8 mouse cellular contexts compared by ENCODE assay signal in the genomic region with DNA sequence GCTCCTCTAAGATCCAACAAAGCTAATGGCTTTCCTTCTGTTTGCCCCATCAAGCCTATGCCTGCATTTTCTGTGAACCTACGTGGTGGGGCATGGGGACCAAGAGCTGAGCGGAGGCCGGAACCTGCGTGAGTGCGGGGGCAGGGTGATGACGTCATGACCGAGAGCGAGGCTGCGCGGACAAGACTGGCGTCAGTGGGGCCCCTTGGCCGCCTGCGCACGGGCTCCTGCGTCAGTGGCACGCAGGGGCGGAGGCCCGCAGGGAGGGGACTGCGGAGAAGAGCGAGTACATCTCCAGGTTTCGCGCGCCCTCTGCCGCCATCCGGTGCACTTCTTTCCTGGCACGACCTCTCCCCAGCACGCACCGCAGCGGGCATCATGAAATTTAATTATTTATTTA. TPM values are rescaled to one million over a fixed set of nuclear protein-coding genes. Genes with fewer than 3 reads are reported as not detected.
DNase-seq lines count a peak whose midpoint lies in the region; ATAC-seq lines count a peak whose summit lies in the region.

No protein-coding gene starts in this region.

- peaks cover 38% of the 10 kb centered on the region for H3K4me1 ChIP-seq in intestine, embryonic 14.5 days (replicated peaks; ENCODE audit: control insufficient read depth, insufficient read depth, low read length)

- ATAC-seq in intestine, embryonic 14.5 days (replicated peaks; ENCODE audit: low FRiP score, low TSS enrichment, low read depth), result peak; percentile 57
- peak; percentile 70 for ATAC-seq in megakaryocyte-erythroid progenitor cell, adult 5-6 weeks (replicated peaks; ENCODE audit: low FRiP score, low TSS enrichment, poor library complexity, severe bottlenecking)

- intact Hi-C loops in gastrocnemius, postnatal 14 days (cut with DNase I; ENCODE audit: low total_unique reads), result no loop called here
- intact Hi-C loops in left cerebral cortex, postnatal 14 days (cut with DNase I), result no loop called here

- H3K4me2 ChIP-seq in intestine, embryonic 14.5 days (ENCODE audit: low read length), result peak overlapping the region; percentile 98

- under 1% methylated on average over 29 of the region's 29 CpGs for WGBS in intestine, embryonic 14.5 days

- H3K27me3 ChIP-seq in intestine, embryonic 14.5 days (replicated peaks; ENCODE audit: control insufficient read depth, insufficient read depth, low read length), result peaks cover 17% of the 10 kb centered on the region

- peak; percentile 94 to 95 for DNase-seq in adrenal gland, adult 18-20 months (ENCODE audit: low spot score in 2 of 2)
- DNase-seq in embryo, embryonic 10.5 days (ENCODE audit: low spot score), result peak; percentile 94
- peak; percentile 92 for DNase-seq in gastrocnemius, postnatal 14 days
- peak; percentile 95 for DNase-seq in intestine, embryonic 14.5 days (ENCODE audit: low spot score)
- peak; percentile 97 to 98 for DNase-seq in left cerebral cortex, postnatal 14 days (ENCODE audit: low spot score in 2 of 2)
- peak; percentile 97 for DNase-seq in right cerebral cortex, postnatal 14 days
- peak; percentile 90 for DNase-seq in urinary bladder, postnatal 25 days (ENCODE audit: low spot score)

- peak overlapping the region; percentile 76 for H3K27ac ChIP-seq in intestine, embryonic 14.5 days (ENCODE audit: low read depth)

- peaks cover 28% of the 10 kb centered on the region for H3K36me3 ChIP-seq in intestine, embryonic 14.5 days (ENCODE audit: control insufficient read depth, insufficient read depth, low read length)

- peak overlapping the region; percentile 76 for H3K4me3 ChIP-seq in intestine, embryonic 14.5 days (ENCODE audit: low read depth, low read length)

- H3K9me3 ChIP-seq in intestine, embryonic 14.5 days (ENCODE audit: control insufficient read depth, low read length), result no peaks in the 10 kb centered on the region

- peak overlapping the region; percentile 34 for H3K9ac ChIP-seq in intestine, embryonic 14.5 days (ENCODE audit: low read length)

RNA-seq across cellular contexts. Expression of gene Cbarp, which starts 0.6 kb away (rescaled TPM):
- total RNA-seq in adrenal gland, adult 18-20 months (2021), result 100 to 1,000 TPM; 129 to 266 TPM
- 1 to 10 TPM; 1.6 TPM for total RNA-seq in gastrocnemius, postnatal 14 days (2021)
- 7.1 and 8.5 TPM in 2 replicates for polyA plus RNA-seq in intestine, embryonic 14.5 days (2014; fragmentation: Nextera tagmentation; extraction: Ambion mirVana)
- total RNA-seq in left cerebral cortex, postnatal 14 days (2021), result 100 to 1,000 TPM; 437 to 473 TPM
- 5.2 and 10.5 TPM in 2 replicates for total RNA-seq in megakaryocyte-erythroid progenitor cell, adult 5-6 weeks (2014; fragmentation: Nextera tagmentation)
- total RNA-seq in megakaryocyte-erythroid progenitor cell, adult 5-6 weeks (2017), result 3.7 TPM in 1 of 2 replicates, not detected in the other

RNA-seq across cellular contexts. Expression of gene Atp5d, which starts 2.8 kb away (rescaled TPM):
- total RNA-seq in adrenal gland, adult 18-20 months (2021), result 1,000 to 10,000 TPM in 1 of 2 experiments, 100 to 1,000 TPM in 1; 593 to 1,133 TPM
- 100 to 1,000 TPM; 657 to 736 TPM for total RNA-seq in gastrocnemius, postnatal 14 days (2021)
- polyA plus RNA-seq in intestine, embryonic 14.5 days (2014; fragmentation: Nextera tagmentation; extraction: Ambion mirVana), result 590 and 627 TPM in 2 replicates
- 100 to 1,000 TPM; 403 to 424 TPM for total RNA-seq in left cerebral cortex, postnatal 14 days (2021)
- 282 and 325 TPM in 2 replicates for total RNA-seq in megakaryocyte-erythroid progenitor cell, adult 5-6 weeks (2014; fragmentation: Nextera tagmentation)
- total RNA-seq in megakaryocyte-erythroid progenitor cell, adult 5-6 weeks (2017), result 29.3 and 49.3 TPM in 2 replicates

RNA-seq across cellular contexts. Expression of gene Midn, which starts 6.8 kb away (rescaled TPM):
- total RNA-seq in adrenal gland, adult 18-20 months (2021), result 10 to 100 TPM; 64.8 to 82.0 TPM
- total RNA-seq in gastrocnemius, postnatal 14 days (2021), result 10 to 100 TPM; 40.3 to 43.6 TPM
- 25.5 and 28.9 TPM in 2 replicates for polyA plus RNA-seq in intestine, embryonic 14.5 days (2014; fragmentation: Nextera tagmentation; extraction: Ambion mirVana)
- total RNA-seq in left cerebral cortex, postnatal 14 days (2021), result 10 to 100 TPM; 94.0 to 96.3 TPM
- total RNA-seq in megakaryocyte-erythroid progenitor cell, adult 5-6 weeks (2014; fragmentation: Nextera tagmentation), result 30.9 and 34.0 TPM in 2 replicates
- total RNA-seq in megakaryocyte-erythroid progenitor cell, adult 5-6 weeks (2017), result 9.4 and 10.5 TPM in 2 replicates

RNA-seq across cellular contexts. Expression of gene Cirbp, which starts 24.5 kb away (rescaled TPM):
- total RNA-seq in adrenal gland, adult 18-20 months (2021), result 10 to 100 TPM; 34.7 to 46.3 TPM
- 10 to 100 TPM; 41.4 to 41.5 TPM for total RNA-seq in gastrocnemius, postnatal 14 days (2021)
- 76.4 and 81.6 TPM in 2 replicates for polyA plus RNA-seq in intestine, embryonic 14.5 days (2014; fragmentation: Nextera tagmentation; extraction: Ambion mirVana)
- total RNA-seq in left cerebral cortex, postnatal 14 days (2021), result 100 to 1,000 TPM in 1 of 2 experiments, 10 to 100 TPM in 1; 95.6 to 111 TPM
- 31.5 and 44.0 TPM in 2 replicates for total RNA-seq in megakaryocyte-erythroid progenitor cell, adult 5-6 weeks (2014; fragmentation: Nextera tagmentation)
- 30.8 and 73.1 TPM in 2 replicates for total RNA-seq in megakaryocyte-erythroid progenitor cell, adult 5-6 weeks (2017)

RNA-seq across cellular contexts. Expression of gene Stk11, which starts 25.6 kb away (rescaled TPM):
- 100 to 1,000 TPM; 154 to 158 TPM for total RNA-seq in adrenal gland, adult 18-20 months (2021)
- 10 to 100 TPM; 87.6 to 98.0 TPM for total RNA-seq in gastrocnemius, postnatal 14 days (2021)
- polyA plus RNA-seq in intestine, embryonic 14.5 days (2014; fragmentation: Nextera tagmentation; extraction: Ambion mirVana), result 27.0 and 27.5 TPM in 2 replicates
- total RNA-seq in left cerebral cortex, postnatal 14 days (2021), result 10 to 100 TPM; 86.2 to 90.8 TPM
- total RNA-seq in megakaryocyte-erythroid progenitor cell, adult 5-6 weeks (2014; fragmentation: Nextera tagmentation), result 152 and 213 TPM in 2 replicates
- total RNA-seq in megakaryocyte-erythroid progenitor cell, adult 5-6 weeks (2017), result 116 and 174 TPM in 2 replicates

Comparison
In these comparisons a context has a peak if more than half of its experiments do, and no peak if none do; other contexts are left out.
1. Peak in every context shown above with its lines: DNase-seq, ATAC-seq, H3K4me3 ChIP-seq and H3K27ac ChIP-seq.
2. RNA of gene Cbarp, which starts 0.6 kb away (total RNA-seq): 437 to 473 TPM in left cerebral cortex, postnatal 14 days and 129 to 266 TPM in adrenal gland, adult 18-20 months; 3.7 to 10.5 TPM in megakaryocyte-erythroid progenitor cell, adult 5-6 weeks and 1.6 TPM in gastrocnemius, postnatal 14 days; every median in the first group is over 10 times any median in the second.